Mouse (Mus musculus) midbrain, embryonic 16.5 days (tissue): Measurements from ENCODE around the gene Dhdds. TPM values are rescaled to one million over a fixed set of nuclear protein-coding genes. Genes with fewer than 3 reads are reported as not detected.

Experiments
- ATAC-seq: fragments of 200-750 bp; cut with Nextera tagmentation; 2 replicates; pipeline ENCODE4 v1.8.0; 2017; ENCODE audit warnings: moderate TSS enrichment
- H3K27ac ChIP-seq: fragments of 300-500 bp; sonication (generic); 2 replicates; pipeline ENCODE4 v1.5.1; 2014; ENCODE audit warnings: mild to moderate bottlenecking, low read length, mixed read lengths
- H3K27me3 ChIP-seq: fragments of 300-500 bp; sonication (generic); 2 replicates; pipeline ENCODE4 v1.6.1; 2014; ENCODE audit warnings: low read depth, low read length, mixed read lengths; ENCODE audit not compliant: control insufficient read depth, insufficient read depth
- H3K36me3 ChIP-seq: fragments of 300-500 bp; sonication (generic); 2 replicates; pipeline ENCODE4 v1.6.1; 2014; ENCODE audit warnings: mild to moderate bottlenecking, low read length, moderate library complexity, mixed read lengths; ENCODE audit not compliant: control insufficient read depth, insufficient read depth
- H3K4me1 ChIP-seq: fragments of 300-500 bp; sonication (generic); 2 replicates; pipeline ENCODE4 v1.6.1; 2014; ENCODE audit warnings: mild to moderate bottlenecking, low read length, mixed read lengths; ENCODE audit not compliant: control insufficient read depth, insufficient read depth
- H3K4me2 ChIP-seq: fragments of 300-500 bp; sonication (generic); 2 replicates; pipeline ENCODE4 v1.6.1; 2014; ENCODE audit warnings: mild to moderate bottlenecking, low read length, mixed read lengths
- H3K4me3 ChIP-seq: fragments of 300-500 bp; sonication (generic); 2 replicates; pipeline ENCODE4 v1.5.1; 2014; ENCODE audit warnings: low read depth, mild to moderate bottlenecking, low read length, moderate library complexity, mixed read lengths
- H3K9ac ChIP-seq: fragments of 300-500 bp; sonication (generic); 2 replicates; pipeline ENCODE4 v1.6.1; 2014; ENCODE audit warnings: low read depth, low read length, mixed read lengths
- H3K9me3 ChIP-seq: fragments of 300-500 bp; sonication (generic); replicated peaks from 2 replicates; pipeline ENCODE4 v1.6.1; 2014; ENCODE audit warnings: mild to moderate bottlenecking, low read length, mixed read lengths; ENCODE audit not compliant: control insufficient read depth, poor library complexity, severe bottlenecking
- WGBS: fragments of 180-500 bp; shearing (Covaris S2); extraction: QIAGEN DNeasy Blood & Tissue Kit; methylation state at CpG from one replicate; pipeline ENCODE4 v1.1.7; 2014; 5-methylcytosine and 5-hydroxymethylcytosine counted together
- polyA plus RNA-seq: library from polyadenylated mRNA; unstranded; fragments of >200 nt; fragmentation: Nextera tagmentation; extraction: Ambion mirVana; gene quantifications from 2 replicates; pipeline ENCODE4 v1.2.1, GENCODE M21; 2015

Gene Dhdds
- polyA plus RNA-seq, 1 experiment from 2014 or later = 45.7 TPM

DNA sequence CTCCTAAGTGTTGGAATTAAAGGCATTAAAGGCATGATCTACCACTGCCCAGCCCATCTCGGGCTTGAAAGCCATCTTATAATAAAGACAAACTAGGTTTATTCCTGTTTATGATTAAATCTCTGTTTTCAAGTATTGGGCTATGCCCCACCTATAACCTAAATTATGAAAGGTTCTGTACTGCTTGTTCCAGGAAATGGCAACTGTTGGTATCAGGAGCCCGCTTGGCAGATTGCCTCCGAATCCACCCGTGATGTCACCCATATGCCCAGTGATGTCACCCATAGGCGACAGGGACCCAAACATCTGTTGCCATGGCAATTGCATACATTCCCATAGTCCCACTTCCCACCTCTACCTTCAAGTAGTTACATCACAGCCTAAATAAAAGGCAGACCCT is 77.0 kb downstream of the Dhdds start:
- Histone ChIP-seq H3K36me3 (no peaks in the 10 kb centered on the region), H3K27ac (no peak overlapping the region), H3K27me3 (no peaks in the 10 kb centered on the region), H3K4me1 (no peaks in the 10 kb centered on the region), H3K4me3 (no peak overlapping the region), H3K9ac (no peak overlapping the region), H3K9me3 (no peaks in the 10 kb centered on the region), H3K4me2 (no peak overlapping the region)
- ATAC-seq = no peak
- WGBS = 88% methylated on average over 5 of the region's 5 CpGs

Other genes starting within 250 kb of the Dhdds start
- gene Arid1a, start 244.1 kb downstream of the Dhdds start, polyA plus RNA-seq = 28.7 and 36.1 TPM in 2 replicates
- 21.9 and 22.2 TPM in 2 replicates for gene Rps6ka1, start 113.1 kb downstream of the Dhdds start, polyA plus RNA-seq
- 937 and 974 TPM in 2 replicates for gene Hmgn2, start 32.3 kb downstream of the Dhdds start, polyA plus RNA-seq
- gene Lin28a, start 17.9 kb upstream of the Dhdds start, polyA plus RNA-seq = 0.37 and 0.44 TPM in 2 replicates
- gene Zfp683, start 52.9 kb upstream of the Dhdds start, polyA plus RNA-seq = not detected in 2 replicates
- gene Crybg2, start 59.9 kb upstream of the Dhdds start, polyA plus RNA-seq = 3.8 and 6.6 TPM in 2 replicates
- gene Cd52, start 94.2 kb upstream of the Dhdds start, polyA plus RNA-seq = 0.92 and 2.1 TPM in 2 replicates
- gene Ubxn11, start 101.7 kb upstream of the Dhdds start, polyA plus RNA-seq = 18.4 and 19.0 TPM in 2 replicates
- 421 and 430 TPM in 2 replicates for gene Sh3bgrl3, start 127.9 kb upstream of the Dhdds start, polyA plus RNA-seq
- gene Cep85, start 186.2 kb upstream of the Dhdds start, polyA plus RNA-seq = 16.7 and 18.1 TPM in 2 replicates
- gene Gm7534, start 202.1 kb upstream of the Dhdds start, polyA plus RNA-seq = not detected in 2 replicates
- not detected in 2 replicates for gene Catsper4, start 226.5 kb upstream of the Dhdds start, polyA plus RNA-seq
- 0.11 and 0.13 TPM in 2 replicates for gene Cnksr1, start 237.5 kb upstream of the Dhdds start, polyA plus RNA-seq
- gene E130218I03Rik, start 242.7 kb upstream of the Dhdds start, polyA plus RNA-seq = 0.24 and 0.51 TPM in 2 replicates
- gene Zfp593, start 244.7 kb upstream of the Dhdds start, polyA plus RNA-seq = 12.4 and 13.4 TPM in 2 replicates
- gene Gm30191, start 246.0 kb upstream of the Dhdds start, polyA plus RNA-seq = not detected in 2 replicates